ENCODE assay signal across 17 mouse cellular contexts in the genomic region with DNA sequence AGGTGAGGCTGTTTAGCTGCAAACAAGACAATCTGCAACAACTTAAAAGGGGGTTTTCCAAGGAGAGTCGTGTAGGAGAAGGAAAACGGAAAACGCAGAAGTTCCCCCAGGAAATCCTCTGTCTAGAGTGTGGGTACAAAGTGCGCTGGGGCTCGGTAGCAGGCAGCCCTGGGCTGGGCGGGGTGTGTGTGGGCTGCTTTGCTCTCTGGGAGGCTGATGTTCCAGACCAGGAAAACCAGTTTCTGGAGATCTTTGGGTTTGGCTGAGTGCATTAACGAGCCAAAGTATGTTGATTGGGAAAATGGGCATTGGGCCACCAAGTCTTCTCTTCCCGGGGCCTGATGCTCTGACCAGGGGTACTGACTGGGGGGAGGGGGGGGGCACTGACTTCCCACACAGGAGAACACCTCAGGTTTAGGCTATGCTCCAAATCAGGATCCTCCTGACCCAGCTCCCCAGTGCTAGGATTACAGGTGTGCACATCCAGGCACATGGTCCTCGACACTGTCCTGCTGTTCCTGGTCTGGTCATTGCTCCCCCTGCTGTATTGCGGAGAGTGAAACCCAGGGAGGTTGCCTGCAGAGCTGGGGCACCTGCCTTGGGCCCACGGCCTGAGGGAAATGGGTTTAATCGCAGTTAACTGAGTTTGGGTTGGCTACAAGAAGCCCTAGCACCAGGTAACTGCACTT. TPM values are rescaled to one million over a fixed set of nuclear protein-coding genes. Genes with fewer than 3 reads are reported as not detected.
DNase-seq lines count a peak whose midpoint lies in the region; ATAC-seq and TF ChIP-seq lines count a peak whose summit lies in the region.
"Had no signal": no experiment of that assay in that cellular context is flagged by ENCODE, and none has a peak within 500 bp of the region (broad histone marks: within the 10 kb centered on the region; RNA-seq: fewer than 3 reads in every experiment).

No protein-coding gene starts in this region.

- H3K9ac ChIP-seq in embryonic facial prominence, embryonic 13.5 days: no peak overlapping the region
- no peak overlapping the region for H3K9ac ChIP-seq in lung, embryonic 14.5 days
- no peak overlapping the region for H3K9ac ChIP-seq in stomach, embryonic 14.5 days (replicated peaks; ENCODE audit: low read depth, low read length)
- H3K9ac ChIP-seq: hindbrain, embryonic 15.5 days had no signal

- H3K27ac ChIP-seq in embryonic facial prominence, embryonic 13.5 days: no peak overlapping the region
- no peak overlapping the region for H3K27ac ChIP-seq in embryonic facial prominence, embryonic 10.5 days (replicated peaks)
- H3K27ac ChIP-seq in lung, embryonic 14.5 days (ENCODE audit: low read depth): no peak overlapping the region
- peak overlapping the region; percentile 68 for H3K27ac ChIP-seq in stomach, embryonic 14.5 days (ENCODE audit: low read length)
- H3K27ac ChIP-seq: hindbrain, embryonic 15.5 days had no signal

- H3K36me3 ChIP-seq in embryonic facial prominence, embryonic 13.5 days: no peaks in the 10 kb centered on the region
- H3K36me3 ChIP-seq in embryonic facial prominence, embryonic 10.5 days (replicated peaks): no peaks in the 10 kb centered on the region
- no peaks in the 10 kb centered on the region for H3K36me3 ChIP-seq in lung, embryonic 14.5 days (ENCODE audit: insufficient read depth)
- H3K36me3 ChIP-seq in stomach, embryonic 14.5 days (ENCODE audit: control insufficient read depth, insufficient read depth, low read length): no peaks in the 10 kb centered on the region
- H3K36me3 ChIP-seq: hindbrain, embryonic 15.5 days had no signal

- no peak overlapping the region for H3K4me2 ChIP-seq in embryonic facial prominence, embryonic 13.5 days
- no peak overlapping the region for H3K4me2 ChIP-seq in lung, embryonic 14.5 days
- no peak overlapping the region for H3K4me2 ChIP-seq in stomach, embryonic 14.5 days (replicated peaks; ENCODE audit: low read depth, low read length)
- H3K4me2 ChIP-seq: hindbrain, embryonic 15.5 days; midbrain, embryonic 11.5 days had no signal

- H3K9me3 ChIP-seq in embryonic facial prominence, embryonic 13.5 days: no peaks in the 10 kb centered on the region
- no peaks in the 10 kb centered on the region for H3K9me3 ChIP-seq in embryonic facial prominence, embryonic 10.5 days
- no peaks in the 10 kb centered on the region for H3K9me3 ChIP-seq in lung, embryonic 14.5 days (ENCODE audit: low read depth, low read length)
- no peaks in the 10 kb centered on the region for H3K9me3 ChIP-seq in stomach, embryonic 14.5 days (ENCODE audit: control insufficient read depth, low read depth, low read length)
- H3K9me3 ChIP-seq: hindbrain, embryonic 15.5 days had no signal

- H3K4me1 ChIP-seq in embryonic facial prominence, embryonic 13.5 days: peaks cover 6% of the 10 kb centered on the region
- peaks cover 15% of the 10 kb centered on the region for H3K4me1 ChIP-seq in embryonic facial prominence, embryonic 10.5 days
- no peaks in the 10 kb centered on the region for H3K4me1 ChIP-seq in lung, embryonic 14.5 days (ENCODE audit: insufficient read depth)
- no peaks in the 10 kb centered on the region; the same call in 1 of the 2 replicates for H3K4me1 ChIP-seq in stomach, embryonic 14.5 days (ENCODE audit: control insufficient read depth, insufficient read depth, low read length)

- WGBS in embryonic facial prominence, embryonic 13.5 days: 46% methylated on average over 12 of the region's 12 CpGs
- WGBS in embryonic facial prominence, embryonic 10.5 days: 60% methylated on average over 12 of the region's 12 CpGs
- WGBS in lung, embryonic 14.5 days: 50% methylated on average over 12 of the region's 12 CpGs
- WGBS in stomach, embryonic 14.5 days: 52% methylated on average over 12 of the region's 12 CpGs

- ATAC-seq in embryonic facial prominence, embryonic 13.5 days (ENCODE audit: insufficient number of reproducible peaks, insufficient read depth, low FRiP score, low TSS enrichment, low read depth): peak; percentile 52
- peak; percentile 35 for ATAC-seq in lung, embryonic 14.5 days (ENCODE audit: insufficient read depth)
- ATAC-seq in inflammation-experienced regulatory T-cells, adult 6 months: peak; percentile 50
- ATAC-seq in stomach, embryonic 14.5 days (ENCODE audit: insufficient number of reproducible peaks, insufficient read depth, low FRiP score, low read depth): peak; percentile 85
- ATAC-seq: forebrain, embryonic 14.5 days had no signal

- DNase-seq in embryonic facial prominence, embryonic 10.5 days (ENCODE audit: low spot score): no peak
- DNase-seq in lung, embryonic 14.5 days: peak; percentile 54
- no peak for DNase-seq in lung, postnatal 36 days
- DNase-seq in thymus, adult 18-20 months: no peak
- DNase-seq in heart, adult 9 months (ENCODE audit: low spot score in 2 of 2): no peak
- DNase-seq: cerebellum, adult 2 months; heart, postnatal 14 days; lung, postnatal 14 days; thymus, postnatal 25 days had no signal

- no peak overlapping the region for H3K4me3 ChIP-seq in embryonic facial prominence, embryonic 13.5 days
- H3K4me3 ChIP-seq in embryonic facial prominence, embryonic 10.5 days: no peak overlapping the region
- no peak overlapping the region for H3K4me3 ChIP-seq in lung, embryonic 14.5 days (ENCODE audit: low read depth, low read length)
- no peak overlapping the region for H3K4me3 ChIP-seq in stomach, embryonic 14.5 days (ENCODE audit: low read depth, low read length)
- H3K4me3 ChIP-seq: hindbrain, embryonic 15.5 days had no signal

- peak; percentile 5; the same call in 1 of the 2 replicates for TF ChIP-seq CTCF in lung, embryonic 14.5 days (IDR thresholded peaks at IDR 0.05; ENCODE audit: low read depth)

- H3K27me3 ChIP-seq in embryonic facial prominence, embryonic 13.5 days: no peaks in the 10 kb centered on the region
- H3K27me3 ChIP-seq in embryonic facial prominence, embryonic 10.5 days (replicated peaks; ENCODE audit: low read depth, poor library complexity, severe bottlenecking): no peaks in the 10 kb centered on the region; the same call in 1 of the 2 replicates
- no peaks in the 10 kb centered on the region for H3K27me3 ChIP-seq in lung, embryonic 14.5 days (ENCODE audit: insufficient read depth, low read length)
- H3K27me3 ChIP-seq in stomach, embryonic 14.5 days (ENCODE audit: control insufficient read depth, insufficient read depth, low read length): no peaks in the 10 kb centered on the region
- H3K27me3 ChIP-seq: hindbrain, embryonic 15.5 days had no signal

RNA-seq across cellular contexts. Expression of a gene that starts 28.0 kb away (rescaled TPM):
- 2.7 and 2.9 TPM in 2 replicates for polyA plus RNA-seq in embryonic facial prominence, embryonic 13.5 days (2015; fragmentation: Nextera tagmentation; extraction: Ambion mirVana)
- 0.14 and 0.42 TPM in 2 replicates for polyA plus RNA-seq in embryonic facial prominence, embryonic 10.5 days (2016; fragmentation: Nextera tagmentation; extraction: Ambion mirVana)
- polyA plus RNA-seq in lung, embryonic 14.5 days (2014; fragmentation: Nextera tagmentation; extraction: Ambion mirVana): 1.4 and 2.1 TPM in 2 replicates
- 100 to 1,000 TPM; 108 to 140 (median 136) TPM for polyA plus RNA-seq in inflammation-experienced regulatory T-cells, adult 6 months (2017; shearing (Covaris generic))
- polyA plus RNA-seq in stomach, embryonic 14.5 days (2014; fragmentation: Nextera tagmentation; extraction: Ambion mirVana): 2.8 and 4.1 TPM in 2 replicates

RNA-seq across cellular contexts. Expression of a gene that starts 44.7 kb away (rescaled TPM):
- polyA plus RNA-seq in embryonic facial prominence, embryonic 13.5 days (2015; fragmentation: Nextera tagmentation; extraction: Ambion mirVana): 0.10 and 0.27 TPM in 2 replicates
- 0.04 TPM in 1 of 2 replicates, not detected in the other for polyA plus RNA-seq in embryonic facial prominence, embryonic 10.5 days (2016; fragmentation: Nextera tagmentation; extraction: Ambion mirVana)
- 0.05 and 0.07 TPM in 2 replicates for polyA plus RNA-seq in lung, embryonic 14.5 days (2014; fragmentation: Nextera tagmentation; extraction: Ambion mirVana)
- not detected for polyA plus RNA-seq in inflammation-experienced regulatory T-cells, adult 6 months (2017; shearing (Covaris generic))
- polyA plus RNA-seq in stomach, embryonic 14.5 days (2014; fragmentation: Nextera tagmentation; extraction: Ambion mirVana): 0.11 and 0.23 TPM in 2 replicates
- polyA plus RNA-seq: forebrain, embryonic 14.5 days; hindbrain, embryonic 15.5 days; liver, adult 2 months; midbrain, embryonic 11.5 days; neural tube, embryonic 14.5 days had no signal

RNA-seq across cellular contexts. Expression of a gene that starts 55.6 kb away (rescaled TPM):
- polyA plus RNA-seq in embryonic facial prominence, embryonic 13.5 days (2015; fragmentation: Nextera tagmentation; extraction: Ambion mirVana): 42.5 and 47.1 TPM in 2 replicates
- polyA plus RNA-seq in embryonic facial prominence, embryonic 10.5 days (2016; fragmentation: Nextera tagmentation; extraction: Ambion mirVana): 28.1 and 31.2 TPM in 2 replicates
- 58.2 and 58.5 TPM in 2 replicates for polyA plus RNA-seq in lung, embryonic 14.5 days (2014; fragmentation: Nextera tagmentation; extraction: Ambion mirVana)
- polyA plus RNA-seq in inflammation-experienced regulatory T-cells, adult 6 months (2017; shearing (Covaris generic)): 10 to 100 TPM; 39.9 to 47.8 (median 42.4) TPM
- 57.5 and 66.6 TPM in 2 replicates for polyA plus RNA-seq in stomach, embryonic 14.5 days (2014; fragmentation: Nextera tagmentation; extraction: Ambion mirVana)

Comparison
In these comparisons a context has a peak if more than half of its experiments do, and no peak if none do; other contexts are left out.
1. ATAC-seq: peak in every context shown above with its lines; median percentile 85 in stomach, embryonic 14.5 days; 52 in embryonic facial prominence, embryonic 13.5 days; 50 in inflammation-experienced regulatory T-cells, adult 6 months; 35 in lung, embryonic 14.5 days.
2. RNA of a gene that starts 28.0 kb away (polyA plus RNA-seq): 108 to 140 TPM in inflammation-experienced regulatory T-cells, adult 6 months; 2.8 to 4.1 TPM in stomach, embryonic 14.5 days, 2.7 to 2.9 TPM in embryonic facial prominence, embryonic 13.5 days, 1.4 to 2.1 TPM in lung, embryonic 14.5 days and 0.14 to 0.42 TPM in embryonic facial prominence, embryonic 10.5 days; every median in the first group is over 10 times any median in the second.